Mouse (Mus musculus): ENCODE measurements around the gene Slc41a1. TPM values are rescaled to one million over a fixed set of nuclear protein-coding genes. Genes with fewer than 3 reads are reported as not detected.

The Slc41a1 gene
- 29.1 TPM for polyA plus RNA-seq (2017; shearing (Covaris generic))

GRCm38 (mm10) chr1:131827207-131827786, at the start of gene Slc41a1:
Gene Slc41a1, plus strand, starts transcription at chr1:131827493.

GRCm38 (mm10) chr1:131797202-131797909, 29.9 kb upstream of the Slc41a1 start, which contains the start of gene Pm20d1:
Gene Pm20d1, plus strand, starts transcription at chr1:131797381.

GRCm38 (mm10) chr1:131867093-131867945, 40.0 kb downstream of the Slc41a1 start, which contains the start of gene Rab29:
Gene Rab29, plus strand, starts transcription at chr1:131867224.

Other genes starting within 250 kb of the Slc41a1 start
- 0.05 TPM for gene Avpr1b, start 228.3 kb upstream of the Slc41a1 start, polyA plus RNA-seq (2017; shearing (Covaris generic))
- 25.1 TPM for gene Ctse, start 189.2 kb upstream of the Slc41a1 start, polyA plus RNA-seq (2017; shearing (Covaris generic))
- gene Rab7b, start 138.8 kb upstream of the Slc41a1 start, polyA plus RNA-seq (2017; shearing (Covaris generic)) = 0.14 TPM
- not detected for gene Slc26a9, start 83.5 kb upstream of the Slc41a1 start, polyA plus RNA-seq (2017; shearing (Covaris generic))
- 0.06 TPM for gene Pm20d1, start 30.1 kb upstream of the Slc41a1 start, polyA plus RNA-seq (2017; shearing (Covaris generic))
- gene Rab29, start 39.7 kb downstream of the Slc41a1 start, polyA plus RNA-seq (2017; shearing (Covaris generic)) = 38.7 TPM
- 45.2 TPM for gene Nucks1, start 83.0 kb downstream of the Slc41a1 start, polyA plus RNA-seq (2017; shearing (Covaris generic))
- gene Slc45a3, start 135.5 kb downstream of the Slc41a1 start, polyA plus RNA-seq (2017; shearing (Covaris generic)) = 0.81 TPM
- 109 TPM for gene Elk4, start 180.1 kb downstream of the Slc41a1 start, polyA plus RNA-seq (2017; shearing (Covaris generic))
- 88.8 TPM for gene Mfsd4a, start 240.6 kb downstream of the Slc41a1 start, polyA plus RNA-seq (2017; shearing (Covaris generic))